Mouse (Mus musculus) layer of hippocampus, adult 18-20 months (tissue): ENCODE data around the gene Cep63. TPM values are rescaled to one million over a fixed set of nuclear protein-coding genes. Genes with fewer than 3 reads are reported as not detected.

Experiments used
- DNase-seq, 2 experiments: peaks; one replicate each; pipeline ENCODE4 v3.0.0; 2022; ENCODE audit warnings: low spot score in 2 of 2
- total RNA-seq, 2 experiments: library from RNA; stranded (reverse); gene quantifications; 2 replicates each; pipeline ENCODE4 v1.2.3; 2021

The Cep63 gene
- total RNA-seq, 2 experiments from 2014 or later, result 31.0 to 35.6 TPM

DNA sequence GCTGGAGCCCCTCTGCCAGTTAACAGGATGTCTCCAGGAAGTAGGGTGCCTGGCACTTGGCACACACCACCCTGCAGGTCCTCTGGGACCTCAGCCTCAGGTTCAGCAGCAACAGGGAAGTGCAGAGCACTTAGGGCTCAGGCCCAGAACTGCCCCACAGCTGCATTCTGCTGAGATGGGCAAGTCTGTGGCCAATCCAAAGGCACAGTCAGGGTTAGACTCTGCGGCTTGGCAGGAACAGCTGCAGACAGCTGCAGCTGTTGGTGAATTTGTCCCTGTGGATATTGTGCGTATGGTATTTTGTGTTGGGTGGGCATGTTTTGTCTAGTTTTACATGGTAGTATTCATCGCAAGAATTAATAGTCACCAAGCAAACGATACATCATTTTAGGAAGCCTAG lies 5.8 kb upstream of the Cep63 start:
- DNase-seq, result no peak

DNA sequence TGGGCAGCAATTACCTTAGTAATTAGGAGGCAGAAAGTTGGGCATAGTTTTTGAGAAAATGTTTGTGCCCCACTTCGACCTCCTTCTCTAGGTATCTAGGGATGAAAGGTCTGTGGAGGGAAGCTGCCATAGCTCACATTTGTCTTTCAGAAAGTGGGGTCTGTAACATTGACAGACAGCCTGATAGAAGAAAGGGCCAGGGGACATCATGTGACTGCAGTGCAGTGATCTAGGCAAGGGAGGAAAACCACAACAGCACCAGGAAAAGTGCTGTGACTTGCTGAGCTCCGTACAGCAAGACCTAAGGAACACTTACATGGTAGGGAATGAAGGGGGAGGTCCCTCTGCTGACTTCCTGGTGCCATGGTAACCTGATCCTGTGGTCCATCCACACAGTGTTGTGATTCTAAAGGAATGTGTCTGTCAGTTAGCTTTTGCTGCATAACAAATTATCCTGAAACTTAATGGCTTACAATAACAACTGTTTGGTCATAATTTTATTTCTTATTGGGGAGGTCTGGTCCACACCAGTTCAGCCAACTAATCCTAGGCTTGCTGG lies 5.3 kb upstream of the Cep63 start:
- no peak for DNase-seq

DNA sequence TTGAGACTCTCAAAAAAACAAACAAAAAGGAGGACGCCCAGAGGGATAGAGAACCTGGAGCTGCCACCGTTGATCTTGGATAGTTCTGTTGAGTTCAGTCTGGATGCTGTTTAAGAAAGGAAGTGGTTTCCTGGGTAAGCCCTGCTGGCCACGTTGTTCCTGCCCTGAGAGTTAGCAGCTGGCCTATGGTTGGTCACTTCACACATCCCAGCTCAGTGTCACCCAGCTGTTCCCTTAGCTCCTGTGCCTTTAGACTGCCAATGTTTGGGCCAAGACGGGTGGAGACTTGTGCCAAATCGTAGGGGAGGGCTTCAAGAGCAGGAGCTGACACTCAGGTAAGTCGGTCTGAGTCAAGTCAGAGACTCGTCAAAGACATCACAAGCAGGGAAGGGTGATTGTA lies 2.7 kb upstream of the Cep63 start:
- no peak for DNase-seq

DNA sequence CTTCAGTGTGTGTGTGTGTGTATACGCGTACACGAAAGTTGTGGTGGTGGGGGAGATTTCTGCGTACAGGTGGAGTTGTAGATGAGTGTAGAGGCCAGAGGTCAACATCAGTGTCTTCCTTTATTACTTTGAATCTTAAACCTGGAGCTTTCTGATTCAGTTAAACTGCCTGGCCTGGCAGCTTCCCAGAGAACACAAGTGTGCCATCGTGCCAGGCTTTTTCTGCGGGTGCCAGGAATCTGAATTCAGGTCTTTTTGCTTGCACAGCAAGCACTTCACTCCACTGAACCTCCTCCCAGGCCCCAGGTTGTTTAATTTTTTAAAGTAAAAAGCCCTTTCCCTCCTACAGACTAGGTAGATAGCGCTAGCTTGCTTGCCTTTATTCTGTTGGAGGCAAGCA lies 1.1 kb upstream of the Cep63 start:
- no peak for DNase-seq

DNA sequence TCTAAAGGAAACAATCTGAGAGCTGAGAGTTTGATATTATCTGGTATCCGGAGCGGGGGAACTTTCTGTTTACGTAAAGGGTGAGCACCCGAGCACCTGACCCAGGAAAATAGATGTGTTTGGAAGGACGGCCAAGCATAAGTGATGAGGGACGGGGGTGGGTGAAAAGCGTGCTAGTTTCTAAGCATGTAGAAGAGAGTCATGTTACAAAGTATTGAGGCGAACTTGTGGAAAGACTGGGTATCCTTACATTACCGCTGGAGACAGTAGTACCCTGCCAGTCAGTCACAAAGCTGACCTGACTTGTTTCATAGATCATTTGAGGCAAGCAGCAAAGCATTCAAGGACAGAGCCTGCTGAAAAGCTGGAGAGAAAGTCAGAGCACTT lies 498 bp upstream of the Cep63 start:
- DNase-seq, result no peak

DNA sequence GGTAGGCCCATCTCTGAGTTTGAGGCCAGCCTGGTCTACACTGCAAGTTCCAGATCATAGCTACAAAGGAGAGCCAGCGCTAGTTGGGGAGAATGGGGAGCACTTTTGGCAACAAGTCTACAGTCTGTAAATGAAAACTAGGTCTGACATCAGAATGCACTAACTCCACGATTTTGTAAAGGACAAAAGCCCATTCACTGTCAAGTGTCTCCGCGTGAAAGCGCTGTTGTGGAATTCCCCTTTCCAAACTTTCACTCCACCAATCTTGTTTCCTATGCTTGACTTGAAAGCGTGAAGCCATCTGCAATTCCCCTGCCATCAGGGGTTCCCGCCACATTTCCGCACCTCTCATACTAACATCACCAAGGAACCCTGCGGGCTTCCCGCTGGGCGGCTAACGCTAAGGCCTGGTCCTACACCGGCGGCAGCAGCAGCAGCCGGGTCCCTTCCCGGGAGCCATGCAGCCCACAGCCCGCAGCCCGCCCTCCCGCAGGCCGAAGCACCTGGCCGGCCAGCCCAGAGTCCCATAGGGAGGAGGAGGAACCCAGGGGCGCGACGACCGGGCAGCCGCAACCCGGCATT lies 842 bp downstream of the Cep63 start:
- DNase-seq, result no peak

DNA sequence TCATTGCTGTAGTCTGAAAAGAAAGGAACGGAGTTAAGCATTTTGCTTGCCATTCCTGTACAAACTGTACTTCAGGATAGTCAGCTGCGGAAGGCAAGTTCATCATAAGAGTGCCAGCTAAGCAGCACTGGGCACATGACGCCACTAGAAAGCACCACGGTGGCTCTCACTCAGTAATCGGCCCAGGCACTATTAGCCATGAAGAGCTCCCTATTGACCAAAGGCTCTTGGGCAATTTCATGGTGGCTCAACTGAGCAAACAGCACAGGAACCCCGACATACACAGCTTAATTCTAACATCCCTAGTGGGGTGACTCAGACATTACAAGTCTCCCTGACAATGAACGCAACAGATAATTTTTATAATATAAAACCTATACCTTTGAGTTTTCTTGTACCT lies 2.8 kb downstream of the Cep63 start:
- no peak for DNase-seq

DNA sequence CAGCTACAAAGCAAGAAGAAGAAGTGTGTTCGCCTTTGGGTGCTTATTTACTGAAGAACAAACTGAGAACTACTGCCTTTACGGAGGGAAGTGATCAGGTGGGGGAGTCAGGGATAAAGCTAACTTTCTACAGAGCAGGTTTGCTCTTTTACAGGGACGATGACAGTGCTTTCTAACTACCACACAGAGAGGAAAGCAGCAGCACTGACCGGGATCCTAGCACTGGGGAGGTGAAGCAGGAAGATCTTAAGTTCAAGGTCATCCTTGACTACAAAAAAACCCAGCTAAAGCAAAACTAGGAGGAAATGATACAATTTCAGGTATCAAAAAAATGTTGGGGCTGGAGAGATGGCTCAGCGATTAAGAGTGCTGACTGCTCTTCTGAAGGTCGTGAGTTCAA lies 3.5 kb downstream of the Cep63 start:
- no peak for DNase-seq

DNA sequence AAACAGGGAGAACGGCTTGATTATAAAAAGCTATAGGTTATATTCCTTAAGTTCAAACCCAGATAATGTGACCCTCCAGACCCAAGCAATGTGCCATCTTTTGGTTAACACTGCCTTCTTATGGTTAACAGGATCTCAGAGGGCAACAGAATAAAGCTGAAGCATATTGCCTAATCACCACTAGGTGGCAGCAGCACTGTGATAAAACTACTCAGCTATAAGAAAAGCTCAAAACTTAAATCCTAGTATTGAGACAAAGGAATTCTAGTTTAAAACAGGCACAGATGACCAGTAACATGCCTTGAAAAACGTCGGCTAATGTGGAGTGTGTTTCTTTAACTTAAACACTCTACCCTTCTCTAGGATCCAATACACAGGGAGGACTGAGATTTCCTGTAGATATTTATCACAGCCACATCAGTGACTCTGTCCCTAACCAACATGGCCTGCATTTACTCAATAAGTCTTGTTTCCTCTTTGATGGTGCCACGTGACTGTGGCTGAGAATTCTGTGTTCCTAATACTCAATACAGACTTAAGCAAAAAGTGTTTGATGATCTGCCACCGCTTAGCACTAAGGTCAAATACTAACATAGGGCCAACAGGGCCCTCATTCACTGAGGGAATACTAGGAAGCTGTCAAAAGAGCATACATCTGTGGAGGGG lies 4.0 kb downstream of the Cep63 start:
- DNase-seq, result peak in 1 of 2 experiments; percentile 75

DNA sequence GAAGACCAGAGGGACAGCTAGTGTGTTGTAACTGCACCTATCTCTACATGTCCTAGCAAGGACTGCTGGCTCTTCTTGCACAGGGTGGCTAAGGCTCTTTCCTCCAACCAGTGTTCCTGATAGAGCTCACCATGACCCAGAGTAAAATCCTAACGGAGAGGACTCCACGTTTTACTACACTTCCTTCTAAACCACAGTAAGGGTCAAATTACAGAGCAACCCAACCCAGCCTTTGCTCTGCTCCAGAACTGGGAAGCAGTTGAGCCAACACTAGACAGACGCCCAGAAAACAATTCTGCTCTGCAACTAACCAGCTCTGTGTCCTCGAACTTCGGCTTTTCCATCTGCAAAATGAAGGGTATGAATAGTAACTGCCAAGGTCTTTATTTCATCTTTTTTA lies 4.9 kb downstream of the Cep63 start:
- no peak for DNase-seq

DNA sequence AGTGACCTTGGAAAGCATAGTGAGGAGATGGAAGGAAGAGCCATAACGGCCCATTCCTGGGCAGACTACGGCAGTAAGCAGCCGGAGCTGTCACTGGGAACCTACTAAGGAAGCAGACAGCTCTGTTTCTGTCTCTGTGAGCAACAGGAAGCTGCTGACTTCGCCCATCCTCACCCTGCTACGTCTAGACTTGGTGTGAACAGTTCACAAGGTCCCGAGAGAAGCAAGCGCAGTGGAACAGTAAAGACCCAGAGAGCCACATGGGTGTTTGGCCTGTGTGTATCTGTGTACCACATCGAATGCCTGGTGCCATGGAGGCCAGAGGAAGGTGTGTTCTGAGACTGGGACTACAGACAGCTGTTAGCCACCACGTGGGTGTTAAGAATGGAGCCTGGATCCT lies 10.1 kb downstream of the Cep63 start:
- no peak for DNase-seq

DNA sequence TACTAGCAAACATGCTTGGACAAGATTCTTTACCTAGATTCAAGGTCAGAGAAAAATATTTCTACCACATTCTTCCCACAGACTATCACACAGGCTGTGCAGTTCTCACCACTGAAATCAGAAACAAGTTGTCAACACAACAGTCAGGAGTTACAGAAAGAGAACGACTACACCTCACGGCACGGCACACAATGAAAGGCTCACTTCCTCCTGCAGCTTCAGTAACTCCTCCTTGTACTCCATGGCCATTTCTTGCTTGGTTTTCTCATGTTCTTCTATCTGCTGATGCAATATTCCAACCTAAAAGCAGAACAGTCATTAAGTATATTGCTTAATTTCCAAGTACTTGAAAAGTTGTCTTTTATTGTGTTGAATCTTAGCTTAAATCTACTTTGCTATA lies 11.3 kb downstream of the Cep63 start:
- DNase-seq, result no peak

DNA sequence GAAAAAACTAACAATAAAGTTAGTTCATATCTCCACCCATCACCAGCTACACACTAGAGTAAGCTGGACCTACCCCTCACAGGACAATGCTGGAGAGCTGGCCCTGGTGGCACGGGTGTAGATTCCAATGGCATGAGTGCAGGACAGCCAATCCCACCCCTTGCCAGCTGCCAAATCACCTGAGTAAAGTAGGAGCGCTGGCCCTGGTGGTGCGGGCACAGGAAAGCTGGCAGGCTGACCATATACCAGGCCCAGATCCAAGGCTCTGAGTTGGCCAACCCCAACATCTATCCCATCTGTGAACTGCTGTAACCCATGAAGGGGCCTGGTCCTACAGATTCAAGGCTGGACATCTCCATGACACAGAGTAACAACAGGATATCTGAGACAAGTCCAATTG lies 17.1 kb downstream of the Cep63 start:
- no peak for DNase-seq

DNA sequence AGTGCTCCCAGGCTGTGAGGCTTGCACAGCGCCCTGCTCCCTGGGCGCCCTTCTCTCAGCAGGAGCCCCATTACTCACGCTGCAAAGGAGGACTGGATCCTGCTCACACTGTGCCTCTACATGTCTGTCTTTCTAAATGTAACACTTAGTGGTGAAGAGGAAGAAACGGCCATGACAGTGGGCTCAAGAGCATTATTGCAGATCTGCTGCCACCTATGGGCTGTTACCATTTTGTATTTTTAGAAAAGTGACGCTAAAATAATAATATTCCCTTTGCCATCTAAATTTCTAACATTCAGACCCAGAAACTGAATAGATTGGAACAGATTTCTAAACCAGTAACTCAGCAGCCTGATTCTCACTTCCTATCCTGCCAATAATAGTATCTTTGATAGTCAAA lies 18.9 kb downstream of the Cep63 start:
- peak in 1 of 2 experiments; percentile 27 for DNase-seq

DNA sequence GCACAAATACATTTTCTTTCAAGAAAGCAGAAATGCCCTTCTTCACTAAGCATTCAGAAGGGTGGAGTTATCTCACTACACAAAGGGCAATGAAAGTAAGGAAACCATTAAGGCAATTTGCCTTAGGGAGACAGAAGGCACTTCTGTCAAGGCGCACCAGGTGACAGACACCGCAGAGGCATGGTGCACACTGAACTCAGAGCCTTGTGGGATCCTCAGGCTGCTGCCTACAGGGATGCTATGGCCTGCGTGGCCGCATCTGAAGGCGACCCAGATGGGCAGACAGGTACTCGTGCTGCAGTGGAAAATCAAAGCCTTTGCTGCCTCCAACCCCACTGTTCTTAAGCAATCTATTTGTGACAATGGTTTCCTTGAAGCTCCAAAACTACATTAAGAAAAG lies 21.2 kb downstream of the Cep63 start:
- no peak for DNase-seq

DNA sequence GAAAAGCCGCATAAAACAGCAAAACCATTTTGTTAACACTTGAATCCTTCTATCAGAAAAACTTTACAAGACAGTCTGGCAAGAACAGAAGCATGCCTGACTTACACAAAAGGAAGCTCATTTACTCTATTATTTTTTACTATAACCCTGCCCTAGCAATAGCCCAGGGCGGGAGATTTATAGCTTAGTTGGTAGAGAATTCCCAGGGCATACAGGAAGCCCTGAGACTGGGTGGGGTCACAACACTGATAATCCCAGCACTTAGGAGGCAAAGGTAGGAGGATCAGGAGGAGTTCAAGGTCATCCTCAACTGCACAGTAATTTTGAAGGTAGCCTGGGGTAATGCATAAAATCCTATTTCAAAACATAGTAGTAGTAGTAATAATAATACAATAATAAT lies 24.7 kb downstream of the Cep63 start:
- no peak for DNase-seq

DNA sequence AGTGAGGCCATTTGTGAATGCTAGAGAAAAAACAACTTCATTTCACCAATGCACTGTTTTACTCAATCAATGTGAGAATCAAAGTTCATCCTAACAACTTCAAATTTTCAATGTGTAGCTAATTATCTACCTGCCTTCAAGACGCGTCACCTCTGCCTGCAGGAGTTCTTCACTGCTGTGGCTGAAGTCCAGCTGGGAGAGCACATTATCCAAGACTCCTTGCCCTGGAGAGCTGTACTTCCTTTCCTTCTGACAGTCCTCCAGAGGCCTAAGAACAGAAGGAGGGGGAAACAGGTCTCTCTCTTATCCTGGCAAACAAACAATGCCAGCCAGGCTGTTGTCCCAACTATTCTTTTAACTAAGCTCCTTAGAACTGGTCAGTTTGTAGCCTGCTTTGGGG lies 25.1 kb downstream of the Cep63 start:
- no peak for DNase-seq

DNA sequence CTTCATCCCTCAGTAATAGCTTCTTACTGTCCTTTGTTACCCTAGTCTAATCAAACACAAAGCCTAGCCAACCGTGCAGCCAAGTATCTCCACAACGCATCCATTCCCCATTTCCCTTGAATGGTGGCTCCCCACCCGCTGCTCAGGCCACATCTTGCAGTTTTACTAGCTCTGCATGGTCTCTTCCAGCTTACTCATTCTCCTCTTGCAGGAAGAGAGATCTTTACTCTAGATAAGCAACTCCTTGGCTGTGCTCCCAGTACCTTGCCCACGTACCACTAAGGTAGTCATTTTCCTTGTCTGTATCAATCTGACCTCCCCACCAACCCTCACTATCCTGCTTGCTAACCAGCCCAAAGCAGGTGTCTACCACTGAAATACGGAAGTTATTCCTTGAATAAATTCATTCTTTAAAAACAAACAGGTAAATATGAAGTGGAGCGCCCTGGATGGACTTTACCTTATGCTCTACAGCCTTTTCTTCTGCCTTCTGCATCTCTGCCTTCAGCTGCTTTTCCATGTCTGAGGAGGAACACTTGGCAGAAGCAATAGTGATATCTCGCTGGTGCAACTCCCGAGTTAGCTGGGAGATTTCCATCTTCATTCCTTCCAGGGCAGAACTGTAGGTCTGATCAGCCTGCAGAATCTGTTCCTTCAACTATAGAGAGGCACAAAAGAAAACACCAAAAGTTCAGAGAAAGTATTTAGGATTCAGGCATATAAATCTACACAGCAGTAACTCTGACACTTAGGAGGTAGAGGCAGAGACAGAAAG lies 30.5 kb downstream of the Cep63 start:
- no peak for DNase-seq

DNA sequence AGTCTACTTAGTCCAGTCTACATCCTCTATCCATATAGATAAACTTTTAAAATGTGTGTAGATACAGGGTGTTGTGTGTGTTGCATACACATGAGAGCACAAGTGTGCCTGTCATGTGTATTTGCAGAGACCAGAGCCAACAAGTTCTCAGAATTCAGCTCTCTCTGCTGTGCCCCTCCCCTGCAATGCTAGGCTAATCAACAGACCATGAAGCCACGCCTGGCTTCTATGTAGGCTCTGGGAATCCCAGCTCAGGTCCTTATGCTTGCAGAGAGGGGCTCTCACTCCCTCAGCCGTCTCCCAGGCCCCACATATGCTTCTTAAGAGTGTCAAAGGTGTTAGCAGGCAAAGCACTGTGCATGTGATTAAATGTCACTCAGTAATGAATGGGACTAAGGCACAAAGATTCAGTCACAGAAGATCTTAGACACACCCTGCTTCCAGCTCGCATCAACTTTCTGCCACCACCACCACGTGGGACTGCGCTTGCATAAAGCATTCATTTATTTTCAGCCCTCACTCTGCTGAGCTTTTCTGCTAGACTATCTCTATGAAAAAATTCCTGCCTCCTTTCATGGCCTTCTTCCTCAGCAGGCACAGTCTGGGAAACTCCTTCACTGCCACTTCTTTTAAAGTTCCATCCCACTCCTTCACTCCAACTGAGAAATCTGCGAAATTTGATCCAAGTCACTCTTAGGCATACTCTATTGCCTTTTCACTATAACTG lies 31.5 kb downstream of the Cep63 start:
- no peak for DNase-seq

DNA sequence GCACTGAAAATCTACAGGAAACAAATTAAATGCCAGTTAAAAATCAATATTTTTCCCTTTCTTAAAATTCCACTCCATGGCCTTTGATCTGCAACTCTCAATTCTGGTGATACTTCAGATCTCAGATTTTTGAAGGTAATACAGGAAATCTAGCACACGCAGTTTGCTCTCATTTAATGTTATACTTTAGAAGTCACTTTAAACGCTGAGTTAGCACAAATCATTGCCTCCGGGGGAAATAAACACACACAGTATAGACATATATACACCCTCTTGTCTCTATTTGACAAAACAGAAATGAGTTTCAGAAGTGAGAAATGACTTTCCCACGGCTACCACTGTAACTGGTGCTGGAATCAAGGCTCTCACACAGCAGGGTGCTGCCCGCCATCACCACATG lies 39.0 kb downstream of the Cep63 start:
- no peak for DNase-seq

DNA sequence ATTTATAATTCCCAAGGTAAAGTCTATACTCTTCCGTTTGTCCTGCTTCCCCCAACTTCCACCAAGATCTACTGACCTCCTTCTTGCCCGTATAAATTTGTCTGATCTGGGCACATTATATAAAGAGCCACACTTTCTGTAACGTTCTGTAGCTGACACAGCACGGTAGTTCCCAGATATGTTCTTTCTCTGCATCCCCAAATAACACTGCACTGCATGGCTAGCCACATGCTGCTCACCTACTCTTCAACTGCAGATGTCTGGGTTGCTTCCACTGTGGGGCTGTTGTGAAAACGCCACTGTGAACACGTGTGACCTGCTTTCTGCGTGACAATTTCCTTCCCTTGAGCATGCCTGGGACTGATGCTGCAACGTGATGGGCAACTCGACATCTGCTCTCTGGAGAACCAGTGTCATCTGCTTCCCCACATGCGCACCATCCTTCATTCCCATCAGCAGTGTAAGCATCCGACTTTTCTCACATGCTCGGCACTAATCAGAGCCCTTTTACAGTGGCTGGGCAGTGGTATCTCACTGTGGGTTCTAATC lies 44.3 kb downstream of the Cep63 start:
- peak in 1 of 2 experiments; percentile 6 for DNase-seq
